Mouse (Mus musculus): ENCODE data around the gene Ralgps1. TPM values are rescaled to one million over a fixed set of nuclear protein-coding genes. Genes with fewer than 3 reads are reported as not detected.
"Not testable (repeated sequence)": the region's sequence is repeated elsewhere in the genome, so short reads cannot be mapped to it uniquely, and the experiment has no call there.

Ralgps1 gene
- polyA plus RNA-seq, 1 experiment from 2014 or later = 14.6 TPM

DNA sequence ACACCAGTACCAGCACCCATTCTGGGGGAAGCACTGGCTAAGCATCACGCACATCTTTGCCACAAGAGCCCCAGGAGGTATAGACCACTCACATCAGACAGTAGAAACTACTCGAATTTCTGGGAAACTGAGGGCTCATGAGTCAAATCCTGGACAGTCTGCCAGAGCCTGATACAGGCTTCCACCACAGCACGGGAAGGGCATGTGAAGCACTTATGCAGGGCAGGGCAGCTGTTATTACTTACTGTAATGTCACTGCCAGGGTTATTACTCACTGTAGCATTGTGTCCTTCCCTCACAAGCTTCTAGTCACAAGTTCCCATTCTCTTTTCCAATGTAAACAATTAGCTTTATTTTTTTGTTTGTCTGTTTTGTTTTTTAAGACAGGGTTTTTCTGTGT, 27.9 kb downstream of the Ralgps1 start:
- no peak overlapping the region for H3K9ac ChIP-seq (ENCODE audit: low read length)
- DNase-seq (ENCODE audit: low spot score) (no peak), ATAC-seq (ENCODE audit: insufficient read depth, low FRiP score, low TSS enrichment) (no peak)
- WGBS = 81% methylated on average over 3 of the region's 3 CpGs
- no peak overlapping the region for H3K4me2 ChIP-seq (ENCODE audit: low read depth)
- H3K4me3 ChIP-seq (ENCODE audit: low read depth, low read length) = no peak overlapping the region
- H3K27ac ChIP-seq (ENCODE audit: low read depth, low read length) = no peak overlapping the region
- no peaks in the 10 kb centered on the region for H3K9me3 ChIP-seq (ENCODE audit: control insufficient read depth, low read length)
- H3K36me3 ChIP-seq (ENCODE audit: control insufficient read depth, insufficient read depth, low read length) = no peaks in the 10 kb centered on the region
- no peaks in the 10 kb centered on the region for H3K27me3 ChIP-seq (ENCODE audit: control insufficient read depth, insufficient read depth, low read length)
- no peaks in the 10 kb centered on the region for H3K4me1 ChIP-seq (ENCODE audit: control insufficient read depth, insufficient read depth, low read length)

DNA sequence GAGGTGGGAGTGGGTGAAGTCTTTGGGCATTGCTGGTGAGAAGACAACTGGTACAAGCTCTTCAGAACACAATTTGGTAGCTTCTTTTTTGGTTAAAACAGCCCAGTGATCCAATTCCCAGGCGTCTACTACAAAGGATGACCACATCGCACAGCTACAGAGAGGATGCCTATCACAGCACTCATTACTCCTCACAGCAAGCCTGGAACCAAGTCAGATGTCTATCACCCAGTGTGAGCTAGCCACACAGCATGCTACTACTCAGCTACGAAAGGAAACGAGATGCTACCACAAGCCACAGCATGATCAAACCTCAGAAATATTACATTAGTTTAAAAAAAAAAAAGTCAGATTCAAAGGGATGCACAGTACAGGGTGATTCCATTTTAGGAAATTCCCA, 29.1 kb downstream of the Ralgps1 start:
- WGBS = 86% methylated on average over 4 of the region's 4 CpGs
- Histone ChIP-seq H3K4me2 (ENCODE audit: low read depth) (no peak overlapping the region), H3K9ac (ENCODE audit: low read length) (no peak overlapping the region), H3K36me3 (ENCODE audit: control insufficient read depth, insufficient read depth, low read length) (no peaks in the 10 kb centered on the region), H3K27me3 (ENCODE audit: control insufficient read depth, insufficient read depth, low read length) (no peaks in the 10 kb centered on the region), H3K4me3 (ENCODE audit: low read depth, low read length) (no peak overlapping the region), H3K4me1 (ENCODE audit: control insufficient read depth, insufficient read depth, low read length) (no peaks in the 10 kb centered on the region), H3K9me3 (ENCODE audit: control insufficient read depth, low read length) (no peaks in the 10 kb centered on the region), H3K27ac (ENCODE audit: low read depth, low read length) (no peak overlapping the region)
- no peak for ATAC-seq (ENCODE audit: insufficient read depth, low FRiP score, low TSS enrichment)
- no peak for DNase-seq (ENCODE audit: low spot score)

DNA sequence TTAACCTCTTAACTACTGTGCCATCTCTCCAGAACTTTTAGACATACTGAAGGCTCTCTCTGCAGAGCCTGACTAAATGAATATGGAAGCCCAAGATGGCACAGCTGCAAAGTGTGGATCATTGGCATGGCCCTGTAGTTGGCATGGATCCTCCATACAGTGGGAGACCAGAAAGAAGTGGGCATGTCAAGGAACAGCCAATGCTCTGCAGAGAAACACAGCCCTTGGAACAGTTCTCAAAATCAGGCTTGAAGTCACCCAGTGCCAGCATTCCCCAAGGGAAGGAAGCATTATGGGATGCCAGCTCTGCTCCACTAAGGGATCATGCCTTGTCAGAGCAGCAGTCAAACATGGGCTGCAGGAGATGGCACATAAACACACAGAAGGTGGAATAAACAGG, 35.5 kb downstream of the Ralgps1 start:
- no peak for ATAC-seq (ENCODE audit: insufficient read depth, low FRiP score, low TSS enrichment)
- Histone ChIP-seq H3K9me3 (ENCODE audit: control insufficient read depth, low read length) (no peaks in the 10 kb centered on the region), H3K4me2 (ENCODE audit: low read depth) (no peak overlapping the region), H3K27ac (ENCODE audit: low read depth, low read length) (no peak overlapping the region), H3K4me3 (ENCODE audit: low read depth, low read length) (no peak overlapping the region), H3K4me1 (ENCODE audit: control insufficient read depth, insufficient read depth, low read length) (no peaks in the 10 kb centered on the region), H3K36me3 (ENCODE audit: control insufficient read depth, insufficient read depth, low read length) (peaks cover 3% of the 10 kb centered on the region; the same call in 1 of the 2 replicates), H3K27me3 (ENCODE audit: control insufficient read depth, insufficient read depth, low read length) (no peaks in the 10 kb centered on the region), H3K9ac (ENCODE audit: low read length) (no peak overlapping the region)
- DNase-seq (ENCODE audit: low spot score) = no peak

DNA sequence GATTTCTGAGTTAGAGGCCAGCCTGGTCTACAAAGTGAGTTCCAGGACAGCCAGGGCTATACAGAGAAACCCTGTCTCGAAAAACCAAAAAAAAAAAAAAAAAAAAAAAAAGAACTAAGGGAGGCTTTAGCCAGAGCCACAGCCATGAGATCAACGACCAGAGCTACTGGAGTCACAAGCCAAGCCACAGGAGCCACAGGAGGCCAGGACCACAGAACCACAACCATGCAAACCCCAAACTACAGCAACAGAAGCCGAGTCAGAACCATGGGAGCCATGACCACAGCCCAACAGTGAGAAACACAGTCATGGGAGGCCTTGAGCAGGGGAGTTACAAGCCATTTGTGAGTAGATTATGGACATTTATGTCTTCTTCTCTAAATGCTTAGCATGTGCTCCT, 41.7 kb downstream of the Ralgps1 start:
- no peak overlapping the region for H3K4me3 ChIP-seq (ENCODE audit: low read depth, low read length)
- no peaks in the 10 kb centered on the region for H3K4me1 ChIP-seq (ENCODE audit: control insufficient read depth, insufficient read depth, low read length)
- WGBS = 87% methylated on average over 2 of the region's 3 CpGs
- no peak overlapping the region for H3K27ac ChIP-seq (ENCODE audit: low read depth, low read length)
- H3K4me2 ChIP-seq (ENCODE audit: low read depth) = no peak overlapping the region
- H3K9ac ChIP-seq (ENCODE audit: low read length) = no peak overlapping the region
- DNase-seq (ENCODE audit: low spot score) (no peak), ATAC-seq (ENCODE audit: insufficient read depth, low FRiP score, low TSS enrichment) (no peak)
- H3K9me3 ChIP-seq (ENCODE audit: control insufficient read depth, low read length) = no peaks in the 10 kb centered on the region
- no peaks in the 10 kb centered on the region for H3K27me3 ChIP-seq (ENCODE audit: control insufficient read depth, insufficient read depth, low read length)
- no peaks in the 10 kb centered on the region; the same call in 1 of the 2 replicates for H3K36me3 ChIP-seq (ENCODE audit: control insufficient read depth, insufficient read depth, low read length)

DNA sequence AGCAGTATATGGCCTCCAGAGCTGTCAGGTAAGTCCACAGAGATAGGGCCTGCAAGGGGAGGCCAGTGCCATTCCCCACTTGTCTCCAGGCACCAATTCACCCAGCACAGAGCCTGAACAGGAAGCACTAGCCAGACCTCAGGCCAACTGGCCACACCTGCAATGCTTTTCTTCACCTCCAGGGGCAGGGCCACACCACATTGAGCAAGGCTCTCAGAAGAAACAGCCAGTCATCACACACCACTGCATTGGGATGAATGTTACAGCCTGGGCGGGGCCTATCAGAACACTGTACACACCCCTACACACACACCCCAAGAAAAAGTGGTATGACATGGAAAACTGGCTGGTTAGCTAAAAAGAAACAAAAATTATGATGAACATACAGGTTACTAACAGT, 42.3 kb downstream of the Ralgps1 start:
- no peak overlapping the region for H3K27ac ChIP-seq (ENCODE audit: low read depth, low read length)
- H3K4me1 ChIP-seq (ENCODE audit: control insufficient read depth, insufficient read depth, low read length) = peaks cover under 1% of the 10 kb centered on the region
- H3K4me2 ChIP-seq (ENCODE audit: low read depth) = no peak overlapping the region
- no peak for ATAC-seq (ENCODE audit: insufficient read depth, low FRiP score, low TSS enrichment)
- no peaks in the 10 kb centered on the region for H3K27me3 ChIP-seq (ENCODE audit: control insufficient read depth, insufficient read depth, low read length)
- H3K36me3 ChIP-seq (ENCODE audit: control insufficient read depth, insufficient read depth, low read length) = no peaks in the 10 kb centered on the region
- H3K4me3 ChIP-seq (ENCODE audit: low read depth, low read length) = no peak overlapping the region
- H3K9me3 ChIP-seq (ENCODE audit: control insufficient read depth, low read length) = no peaks in the 10 kb centered on the region
- H3K9ac ChIP-seq (ENCODE audit: low read length) = no peak overlapping the region
- 80% methylated on average over 1 of the region's 1 CpGs for WGBS
- DNase-seq (ENCODE audit: low spot score) = no peak

DNA sequence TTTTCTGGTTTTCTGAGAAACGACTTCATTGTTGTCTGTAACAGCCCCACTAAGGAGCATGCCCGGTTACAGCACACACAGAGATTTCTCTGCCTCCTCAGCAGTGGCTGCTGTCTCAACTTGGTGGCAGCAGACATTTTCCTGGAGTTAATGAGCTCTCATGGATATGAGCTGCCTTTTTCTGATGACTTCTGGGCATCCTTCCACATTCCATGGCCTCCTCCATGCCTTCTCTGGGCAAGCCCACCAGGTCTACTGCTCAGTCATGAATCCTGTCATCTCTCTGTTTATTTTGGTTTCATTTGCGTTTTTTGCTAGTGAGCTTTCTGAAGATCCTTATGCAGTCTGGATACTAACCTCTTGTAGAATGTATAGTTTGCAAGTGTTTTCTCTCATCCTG, 45.9 kb downstream of the Ralgps1 start:
- Histone ChIP-seq H3K4me2 (ENCODE audit: low read depth) (no peak overlapping the region), H3K4me1 (ENCODE audit: control insufficient read depth, insufficient read depth, low read length) (peaks cover 4% of the 10 kb centered on the region), H3K27me3 (ENCODE audit: control insufficient read depth, insufficient read depth, low read length) (no peaks in the 10 kb centered on the region), H3K36me3 (ENCODE audit: control insufficient read depth, insufficient read depth, low read length) (no peaks in the 10 kb centered on the region), H3K4me3 (ENCODE audit: low read depth, low read length) (no peak overlapping the region), H3K27ac (ENCODE audit: low read depth, low read length) (no peak overlapping the region), H3K9me3 (ENCODE audit: control insufficient read depth, low read length) (no peaks in the 10 kb centered on the region), H3K9ac (ENCODE audit: low read length) (no peak overlapping the region)
- no peak for DNase-seq (ENCODE audit: low spot score)
- no peak for ATAC-seq (ENCODE audit: insufficient read depth, low FRiP score, low TSS enrichment)
- WGBS = 67% methylated on average over 3 of the region's 3 CpGs

DNA sequence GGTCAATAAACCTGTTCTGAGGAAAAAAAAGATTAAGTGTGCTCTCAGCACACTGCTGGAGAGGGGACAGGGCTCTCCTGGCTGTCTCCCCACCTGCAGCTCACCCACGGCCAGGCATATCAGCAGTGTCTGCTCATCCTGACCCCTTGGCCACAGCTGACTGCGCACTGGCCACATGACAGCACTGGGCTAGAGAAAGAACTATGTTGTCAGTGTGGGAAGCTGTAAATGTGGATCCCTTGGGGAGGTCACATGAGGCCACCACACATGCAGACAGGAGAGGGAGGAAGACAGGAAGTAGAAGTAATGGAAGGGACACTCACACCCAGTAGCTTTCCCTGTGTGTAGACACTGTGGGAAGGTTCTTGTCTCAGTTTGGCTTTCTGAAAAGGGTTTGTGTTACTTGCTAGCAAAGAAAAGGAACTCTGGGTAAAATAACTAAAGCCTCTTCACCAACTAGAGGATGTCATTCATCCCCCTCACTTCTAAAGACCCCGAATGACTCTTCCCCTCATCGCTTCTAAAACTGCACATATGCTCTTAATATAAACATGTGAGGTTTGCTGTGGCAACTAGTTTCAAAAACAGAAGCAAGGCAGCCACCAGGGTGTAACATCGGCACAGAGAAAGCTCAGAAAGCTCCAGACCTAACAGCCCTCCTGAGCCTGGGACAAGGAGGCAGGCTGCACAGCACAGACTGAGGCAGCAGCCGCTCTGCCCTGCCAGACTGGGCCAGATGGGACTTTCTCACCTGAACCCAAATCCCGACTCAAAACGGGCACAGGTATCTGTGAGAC, 47.3 kb downstream of the Ralgps1 start:
- Histone ChIP-seq H3K27me3 (ENCODE audit: control insufficient read depth, insufficient read depth, low read length) (no peaks in the 10 kb centered on the region), H3K4me1 (ENCODE audit: control insufficient read depth, insufficient read depth, low read length) (peaks cover 4% of the 10 kb centered on the region), H3K36me3 (ENCODE audit: control insufficient read depth, insufficient read depth, low read length) (no peaks in the 10 kb centered on the region), H3K4me2 (ENCODE audit: low read depth) (no peak overlapping the region), H3K9me3 (ENCODE audit: control insufficient read depth, low read length) (no peaks in the 10 kb centered on the region), H3K4me3 (ENCODE audit: low read depth, low read length) (no peak overlapping the region), H3K27ac (ENCODE audit: low read depth, low read length) (no peak overlapping the region), H3K9ac (ENCODE audit: low read length) (no peak overlapping the region)
- DNase-seq (ENCODE audit: low spot score) (no peak), ATAC-seq (ENCODE audit: insufficient read depth, low FRiP score, low TSS enrichment) (no peak)
- 71% methylated on average over 8 of the region's 8 CpGs for WGBS

DNA sequence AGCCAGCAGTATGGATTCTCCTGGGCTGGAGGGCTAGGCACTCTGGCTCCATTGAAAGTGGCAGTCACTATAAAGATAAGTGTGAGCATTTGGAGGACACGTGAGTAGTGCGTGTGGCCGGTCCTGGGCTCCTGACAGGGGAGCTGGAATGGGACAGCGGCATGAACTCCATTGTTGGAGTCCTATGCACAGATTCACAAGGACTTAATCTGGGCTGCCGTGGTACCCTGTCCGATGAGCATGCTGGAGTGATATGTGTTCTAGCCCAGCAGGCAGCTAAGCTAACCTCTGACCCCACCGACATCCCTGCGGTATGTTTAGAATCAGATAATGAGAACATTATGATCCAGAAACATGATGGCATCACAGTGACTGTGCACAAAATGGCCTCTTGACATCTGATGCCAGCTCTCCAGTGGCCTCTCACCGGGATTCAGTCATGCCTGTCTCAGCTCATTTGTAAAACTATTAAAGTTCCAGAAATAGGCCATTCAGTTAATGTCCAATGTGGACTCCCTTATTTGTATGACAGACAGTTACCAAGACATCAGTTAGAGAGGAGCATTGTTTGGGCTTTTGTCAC, 48.2 kb downstream of the Ralgps1 start:
- H3K9me3 ChIP-seq (ENCODE audit: control insufficient read depth, low read length); H3K4me1 ChIP-seq (ENCODE audit: control insufficient read depth, insufficient read depth, low read length); H3K27ac ChIP-seq (ENCODE audit: low read depth, low read length); H3K4me2 ChIP-seq (ENCODE audit: low read depth); H3K4me3 ChIP-seq (ENCODE audit: low read depth, low read length); H3K9ac ChIP-seq (ENCODE audit: low read length); DNase-seq (ENCODE audit: low spot score); H3K27me3 ChIP-seq (ENCODE audit: control insufficient read depth, insufficient read depth, low read length); ATAC-seq (ENCODE audit: insufficient read depth, low FRiP score, low TSS enrichment); H3K36me3 ChIP-seq (ENCODE audit: control insufficient read depth, insufficient read depth, low read length): not testable (repeated sequence)
- 58% methylated on average over 9 of the region's 9 CpGs for WGBS

DNA sequence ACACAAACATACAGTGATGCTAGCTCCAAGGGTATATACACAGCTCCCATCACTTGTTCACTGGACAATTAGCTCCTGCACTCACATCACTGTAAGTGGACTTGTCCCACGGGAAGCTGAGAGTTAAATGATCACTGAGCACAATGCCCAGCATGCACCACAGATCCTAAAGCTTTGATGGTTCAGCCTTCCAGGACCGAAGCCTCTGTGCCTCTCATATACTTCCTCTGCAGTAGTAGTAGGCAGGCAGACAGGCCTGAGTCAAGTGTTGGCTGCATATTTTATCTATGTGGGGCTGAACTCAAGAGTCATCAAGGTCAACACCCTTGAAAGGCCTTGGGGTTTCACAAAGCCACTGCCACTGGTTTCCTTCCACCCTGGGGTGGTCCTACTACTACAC, 49.6 kb downstream of the Ralgps1 start:
- no peak overlapping the region for H3K27ac ChIP-seq (ENCODE audit: low read depth, low read length)
- no peak for ATAC-seq (ENCODE audit: insufficient read depth, low FRiP score, low TSS enrichment)
- H3K4me1 ChIP-seq (ENCODE audit: control insufficient read depth, insufficient read depth, low read length) = peaks cover 4% of the 10 kb centered on the region
- no peaks in the 10 kb centered on the region for H3K36me3 ChIP-seq (ENCODE audit: control insufficient read depth, insufficient read depth, low read length)
- no peaks in the 10 kb centered on the region for H3K9me3 ChIP-seq (ENCODE audit: control insufficient read depth, low read length)
- no peaks in the 10 kb centered on the region for H3K27me3 ChIP-seq (ENCODE audit: control insufficient read depth, insufficient read depth, low read length)
- H3K4me2 ChIP-seq (ENCODE audit: low read depth) = no peak overlapping the region
- 83% methylated on average over 2 of the region's 2 CpGs for WGBS
- DNase-seq (ENCODE audit: low spot score) = no peak
- no peak overlapping the region for H3K9ac ChIP-seq (ENCODE audit: low read length)
- no peak overlapping the region for H3K4me3 ChIP-seq (ENCODE audit: low read depth, low read length)

All from neural tube, embryonic 11.5 days (tissue).